Mouse (Mus musculus): Measurements from ENCODE around the gene Derl3. TPM values are rescaled to one million over a fixed set of nuclear protein-coding genes. Genes with fewer than 3 reads are reported as not detected.
"Not testable (repeated sequence)": the region's sequence is repeated elsewhere in the genome, so short reads cannot be mapped to it uniquely, and the experiment has no call there.

The Derl3 gene
- polyA plus RNA-seq, 1 experiment from 2014 or later: 1.7 TPM

DNA sequence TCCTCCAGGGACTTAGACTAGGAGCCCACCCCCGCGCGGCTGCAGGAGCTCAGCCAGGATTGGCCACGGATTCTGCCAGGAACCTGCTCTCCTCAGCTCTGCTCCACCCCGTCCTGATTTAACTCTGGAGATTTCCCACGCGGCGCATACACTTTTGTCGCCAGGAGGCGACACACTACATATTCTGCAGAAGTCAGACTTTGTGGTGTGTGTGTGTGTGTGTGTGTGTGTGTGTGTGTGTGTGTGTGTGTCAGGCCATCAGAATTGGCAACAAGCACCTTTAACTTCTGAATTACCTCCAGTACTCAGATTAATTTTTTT, 10.0 kb upstream of the Derl3 start:
- 0 out of 2 replicates have a peak overlapping the region, but pooled peaks have one; percentile 12 for H3K9ac ChIP-seq (ENCODE audit: low read length)
- H3K36me3 ChIP-seq (ENCODE audit: control insufficient read depth, insufficient read depth, low read length): no peaks in the 10 kb centered on the region
- H3K27me3 ChIP-seq (ENCODE audit: control insufficient read depth, insufficient read depth, low read length): no peaks in the 10 kb centered on the region
- H3K4me3 ChIP-seq (ENCODE audit: control insufficient read depth in 1 of 2, insufficient read depth in 1 of 2, low read depth in 1 of 2, low read length in 2 of 2): no peak overlapping the region; a peak in 1 of 4 replicates
- 1% methylated on average over 10 of the region's 10 CpGs for WGBS
- H3K4me2 ChIP-seq (ENCODE audit: low read length): peak overlapping the region; percentile 33
- no peak; the same call in 1 of the 2 replicates for ATAC-seq (ENCODE audit: insufficient number of reproducible peaks, insufficient read depth, low FRiP score, low read depth)
- no peak overlapping the region for H3K27ac ChIP-seq (replicated peaks in 1 of 2; ENCODE audit: control insufficient read depth in 1 of 2, insufficient read depth in 1 of 2, low read depth in 2 of 2, low read length in 2 of 2)
- H3K4me1 ChIP-seq (ENCODE audit: control insufficient read depth in 2 of 2, insufficient read depth in 2 of 2, low read length in 2 of 2): peaks cover 0 to 2% of the 10 kb centered on the region in 2 experiments; a peak in 1 of 4 replicates
- no peaks in the 10 kb centered on the region for H3K9me3 ChIP-seq (ENCODE audit: control insufficient read depth, low read length)

GRCm38 (mm10) chr10:75884742-75885141, 8.5 kb upstream of the Derl3 start:
- ATAC-seq (ENCODE audit: insufficient number of reproducible peaks, insufficient read depth, low FRiP score, low read depth): no peak
- no peaks in the 10 kb centered on the region for H3K9me3 ChIP-seq (ENCODE audit: control insufficient read depth, low read length)
- peaks cover 0 to 5% of the 10 kb centered on the region in 2 experiments; a peak in 1 of 4 replicates for H3K4me1 ChIP-seq (ENCODE audit: control insufficient read depth in 2 of 2, insufficient read depth in 2 of 2, low read length in 2 of 2)
- H3K27me3 ChIP-seq (ENCODE audit: control insufficient read depth, insufficient read depth, low read length): no peaks in the 10 kb centered on the region
- H3K36me3 ChIP-seq (ENCODE audit: control insufficient read depth, insufficient read depth, low read length): no peaks in the 10 kb centered on the region
- H3K9ac ChIP-seq (ENCODE audit: low read length): no peak overlapping the region
- H3K4me2 ChIP-seq (ENCODE audit: low read length): no peak overlapping the region
- no peak overlapping the region for H3K4me3 ChIP-seq (ENCODE audit: control insufficient read depth in 1 of 2, insufficient read depth in 1 of 2, low read depth in 1 of 2, low read length in 2 of 2)
- WGBS: 93% methylated on average over 8 of the region's 8 CpGs
- H3K27ac ChIP-seq (replicated peaks in 1 of 2; ENCODE audit: control insufficient read depth in 1 of 2, insufficient read depth in 1 of 2, low read depth in 2 of 2, low read length in 2 of 2): no peak overlapping the region

- not testable (repeated sequence) for H3K4me1 ChIP-seq (ENCODE audit: control insufficient read depth in 2 of 2, insufficient read depth in 2 of 2, low read length in 2 of 2); H3K4me2 ChIP-seq (ENCODE audit: low read length); H3K36me3 ChIP-seq (ENCODE audit: control insufficient read depth, insufficient read depth, low read length); ATAC-seq (ENCODE audit: insufficient number of reproducible peaks, insufficient read depth, low FRiP score, low read depth); H3K27me3 ChIP-seq (ENCODE audit: control insufficient read depth, insufficient read depth, low read length); H3K27ac ChIP-seq (replicated peaks in 1 of 2; ENCODE audit: control insufficient read depth in 1 of 2, insufficient read depth in 1 of 2, low read depth in 2 of 2, low read length in 2 of 2); H3K4me3 ChIP-seq (ENCODE audit: control insufficient read depth in 1 of 2, insufficient read depth in 1 of 2, low read depth in 1 of 2, low read length in 2 of 2); H3K9ac ChIP-seq (ENCODE audit: low read length); H3K9me3 ChIP-seq (ENCODE audit: control insufficient read depth, low read length)
- WGBS: 77% methylated on average over 5 of the region's 5 CpGs
Observed at GRCm38 (mm10) chr10:75887504-75887903, 5.7 kb upstream of the Derl3 start.

DNA sequence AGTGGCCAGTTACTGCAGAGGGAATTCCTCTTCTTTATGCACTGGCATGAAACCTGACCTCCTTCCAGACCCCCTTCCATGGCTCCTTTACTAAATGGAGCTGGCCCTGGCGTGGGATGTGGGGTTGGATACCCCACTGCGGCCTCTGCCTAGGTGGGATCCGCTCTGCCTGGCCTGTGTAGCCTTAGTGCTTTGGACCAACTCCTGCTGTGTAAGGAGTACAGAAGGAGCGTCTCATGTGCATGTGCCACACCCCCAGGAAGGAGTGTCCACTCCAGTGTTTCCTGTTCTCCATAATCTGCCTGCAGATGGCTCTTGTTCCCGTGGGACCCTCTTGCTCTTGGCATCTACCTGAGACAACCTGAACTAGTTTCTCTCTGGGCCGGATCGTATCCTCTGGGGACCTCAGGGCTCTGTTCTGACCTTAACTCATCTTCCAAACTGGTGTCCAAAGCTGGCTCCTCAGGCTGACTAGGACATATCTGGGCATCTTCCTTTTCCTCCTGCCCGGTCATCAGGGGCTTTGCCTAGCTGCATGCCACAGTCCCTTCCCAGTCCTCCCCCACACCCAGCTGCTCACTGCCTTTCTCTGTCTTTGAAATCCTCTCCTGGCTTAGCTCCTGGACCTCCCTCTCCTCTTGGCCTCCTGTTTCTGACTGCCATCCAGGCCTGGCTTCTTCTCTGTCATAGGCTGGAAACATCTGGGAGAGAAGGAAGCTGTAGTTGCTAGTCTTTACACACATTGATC, 3.6 kb upstream of the Derl3 start:
- H3K27ac ChIP-seq (replicated peaks in 1 of 2; ENCODE audit: control insufficient read depth in 1 of 2, insufficient read depth in 1 of 2, low read depth in 2 of 2, low read length in 2 of 2): no peak overlapping the region
- H3K4me2 ChIP-seq (ENCODE audit: low read length): no peak overlapping the region
- H3K9me3 ChIP-seq (ENCODE audit: control insufficient read depth, low read length): no peaks in the 10 kb centered on the region
- no peak overlapping the region for H3K9ac ChIP-seq (ENCODE audit: low read length)
- no peak for ATAC-seq (ENCODE audit: insufficient number of reproducible peaks, insufficient read depth, low FRiP score, low read depth)
- H3K27me3 ChIP-seq (ENCODE audit: control insufficient read depth, insufficient read depth, low read length): no peaks in the 10 kb centered on the region
- peaks cover 5 to 6% of the 10 kb centered on the region in 2 experiments; a peak in 3 of 4 replicates for H3K4me1 ChIP-seq (ENCODE audit: control insufficient read depth in 2 of 2, insufficient read depth in 2 of 2, low read length in 2 of 2)
- peaks cover 9% of the 10 kb centered on the region; the same call in 1 of the 2 replicates for H3K36me3 ChIP-seq (ENCODE audit: control insufficient read depth, insufficient read depth, low read length)
- 42% methylated on average over 8 of the region's 8 CpGs for WGBS
- H3K4me3 ChIP-seq (ENCODE audit: control insufficient read depth in 1 of 2, insufficient read depth in 1 of 2, low read depth in 1 of 2, low read length in 2 of 2): no peak overlapping the region

GRCm38 (mm10) chr10:75894601-75895000, 1.4 kb downstream of the Derl3 start:
- ATAC-seq (ENCODE audit: insufficient number of reproducible peaks, insufficient read depth, low FRiP score, low read depth): no peak
- WGBS: 70% methylated on average over 6 of the region's 6 CpGs
- Histone ChIP-seq H3K4me1 (ENCODE audit: control insufficient read depth in 2 of 2, insufficient read depth in 2 of 2, low read length in 2 of 2) (peaks cover 14 to 27% of the 10 kb centered on the region in 2 experiments), H3K36me3 (ENCODE audit: control insufficient read depth, insufficient read depth, low read length) (peaks cover 49% of the 10 kb centered on the region), H3K4me2 (ENCODE audit: low read length) (no peak overlapping the region), H3K27me3 (ENCODE audit: control insufficient read depth, insufficient read depth, low read length) (no peaks in the 10 kb centered on the region), H3K9ac (ENCODE audit: low read length) (no peak overlapping the region), H3K4me3 (ENCODE audit: control insufficient read depth in 1 of 2, insufficient read depth in 1 of 2, low read depth in 1 of 2, low read length in 2 of 2) (no peak overlapping the region), H3K9me3 (ENCODE audit: control insufficient read depth, low read length) (no peaks in the 10 kb centered on the region), H3K27ac (replicated peaks in 1 of 2; ENCODE audit: control insufficient read depth in 1 of 2, insufficient read depth in 1 of 2, low read depth in 2 of 2, low read length in 2 of 2) (no peak overlapping the region)

DNA sequence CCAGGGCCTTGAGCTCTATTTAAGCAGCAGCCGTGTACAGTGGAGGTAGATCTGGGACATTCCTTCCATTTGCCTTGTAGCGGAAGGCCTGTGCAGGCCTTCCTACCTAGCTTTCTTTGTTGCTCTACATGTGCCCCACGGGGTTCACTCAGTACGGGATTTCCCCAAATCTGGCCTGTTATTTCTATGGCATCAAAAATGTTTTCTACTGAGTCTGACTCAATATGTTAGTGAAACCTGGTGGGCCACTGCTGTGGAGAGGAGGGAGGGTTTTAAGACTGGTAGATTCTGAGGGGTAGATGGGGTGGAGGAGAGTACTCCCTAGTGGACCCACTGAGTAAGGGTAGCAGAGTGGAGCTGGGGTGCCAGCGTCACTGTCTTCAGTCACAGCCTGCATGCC, 2.5 kb downstream of the Derl3 start:
- H3K36me3 ChIP-seq (ENCODE audit: control insufficient read depth, insufficient read depth, low read length): peaks cover 55% of the 10 kb centered on the region
- no peak for ATAC-seq (ENCODE audit: insufficient number of reproducible peaks, insufficient read depth, low FRiP score, low read depth)
- no peaks in the 10 kb centered on the region for H3K27me3 ChIP-seq (ENCODE audit: control insufficient read depth, insufficient read depth, low read length)
- no peak overlapping the region for H3K9ac ChIP-seq (ENCODE audit: low read length)
- 96% methylated on average over 5 of the region's 5 CpGs for WGBS
- H3K27ac ChIP-seq (replicated peaks in 1 of 2; ENCODE audit: control insufficient read depth in 1 of 2, insufficient read depth in 1 of 2, low read depth in 2 of 2, low read length in 2 of 2): no peak overlapping the region
- no peaks in the 10 kb centered on the region for H3K9me3 ChIP-seq (ENCODE audit: control insufficient read depth, low read length)
- no peak overlapping the region for H3K4me2 ChIP-seq (ENCODE audit: low read length)
- no peak overlapping the region for H3K4me3 ChIP-seq (ENCODE audit: control insufficient read depth in 1 of 2, insufficient read depth in 1 of 2, low read depth in 1 of 2, low read length in 2 of 2)
- H3K4me1 ChIP-seq (ENCODE audit: control insufficient read depth in 2 of 2, insufficient read depth in 2 of 2, low read length in 2 of 2): peaks cover 14 to 28% of the 10 kb centered on the region in 2 experiments

- H3K36me3 ChIP-seq (ENCODE audit: control insufficient read depth, insufficient read depth, low read length): peaks cover 60% of the 10 kb centered on the region
- no peak for ATAC-seq (ENCODE audit: insufficient number of reproducible peaks, insufficient read depth, low FRiP score, low read depth)
Observed at GRCm38 (mm10) chr10:75896208-75896607, 3.0 kb downstream of the Derl3 start.

GRCm38 (mm10) chr10:75897373-75897772, 4.2 kb downstream of the Derl3 start:
- WGBS: 45% methylated on average over 6 of the region's 6 CpGs
- H3K4me3 ChIP-seq (ENCODE audit: control insufficient read depth in 1 of 2, insufficient read depth in 1 of 2, low read depth in 1 of 2, low read length in 2 of 2): no peak overlapping the region
- no peak for ATAC-seq (ENCODE audit: insufficient number of reproducible peaks, insufficient read depth, low FRiP score, low read depth)
- no peak overlapping the region for H3K4me2 ChIP-seq (ENCODE audit: low read length)
- H3K4me1 ChIP-seq (ENCODE audit: control insufficient read depth in 2 of 2, insufficient read depth in 2 of 2, low read length in 2 of 2): peaks cover 14 to 28% of the 10 kb centered on the region in 2 experiments
- H3K27me3 ChIP-seq (ENCODE audit: control insufficient read depth, insufficient read depth, low read length): no peaks in the 10 kb centered on the region
- H3K27ac ChIP-seq (replicated peaks in 1 of 2; ENCODE audit: control insufficient read depth in 1 of 2, insufficient read depth in 1 of 2, low read depth in 2 of 2, low read length in 2 of 2): no peak overlapping the region
- H3K9me3 ChIP-seq (ENCODE audit: control insufficient read depth, low read length): no peaks in the 10 kb centered on the region
- peaks cover 72% of the 10 kb centered on the region for H3K36me3 ChIP-seq (ENCODE audit: control insufficient read depth, insufficient read depth, low read length)
- H3K9ac ChIP-seq (ENCODE audit: low read length): no peak overlapping the region

More at GRCm38 (mm10) chr10:75896208-75896607, 3.0 kb downstream of the Derl3 start:
- H3K9ac ChIP-seq (ENCODE audit: low read length): no peak overlapping the region
- 88% methylated on average over 1 of the region's 1 CpGs for WGBS
- no peaks in the 10 kb centered on the region for H3K27me3 ChIP-seq (ENCODE audit: control insufficient read depth, insufficient read depth, low read length)
- no peak overlapping the region for H3K27ac ChIP-seq (replicated peaks in 1 of 2; ENCODE audit: control insufficient read depth in 1 of 2, insufficient read depth in 1 of 2, low read depth in 2 of 2, low read length in 2 of 2)
- no peak overlapping the region for H3K4me2 ChIP-seq (ENCODE audit: low read length)
- H3K4me3 ChIP-seq (ENCODE audit: control insufficient read depth in 1 of 2, insufficient read depth in 1 of 2, low read depth in 1 of 2, low read length in 2 of 2): no peak overlapping the region
- peaks cover 14 to 28% of the 10 kb centered on the region in 2 experiments for H3K4me1 ChIP-seq (ENCODE audit: control insufficient read depth in 2 of 2, insufficient read depth in 2 of 2, low read length in 2 of 2)
- no peaks in the 10 kb centered on the region for H3K9me3 ChIP-seq (ENCODE audit: control insufficient read depth, low read length)
